Mouse (Mus musculus): ENCODE results near the gene Slc25a51. TPM values are rescaled to one million over a fixed set of nuclear protein-coding genes. Genes with fewer than 3 reads are reported as not detected.

The Slc25a51 gene
- polyA plus RNA-seq, 1 experiment: 45.7 TPM

- Histone ChIP-seq H3K27me3 (ENCODE audit: control insufficient read depth, insufficient read depth, low read length, poor library complexity, severe bottlenecking) (no peaks in the 10 kb centered on the region), H3K4me1 (ENCODE audit: control insufficient read depth, insufficient read depth, low read length) (no peaks in the 10 kb centered on the region), H3K27ac (ENCODE audit: insufficient read depth, low read length) (no peak overlapping the region), H3K9me3 (replicated peaks; ENCODE audit: control insufficient read depth, insufficient read depth, low read length, poor library complexity, severe bottlenecking) (no peaks in the 10 kb centered on the region), H3K36me3 (ENCODE audit: control insufficient read depth, insufficient read depth, low read length, poor library complexity, severe bottlenecking) (no peaks in the 10 kb centered on the region), H3K9ac (ENCODE audit: low read depth, poor library complexity, severe bottlenecking) (no peak overlapping the region), H3K4me3 (ENCODE audit: low read depth, low read length) (no peak overlapping the region)
- TF ChIP-seq POLR2A (IDR thresholded peaks at IDR 0.05; ENCODE audit: insufficient read depth, low read length): no peak
- TF ChIP-seq EP300 (IDR thresholded peaks at IDR 0.05; ENCODE audit: insufficient read depth, low read depth, low read length): no peak
- TF ChIP-seq CTCF (IDR thresholded peaks at IDR 0.05; ENCODE audit: low read depth, low read length): no peak
Measured at GRCm38 (mm10) chr4:45434071-45434470, 25.5 kb upstream of the Slc25a51 start.

DNA sequence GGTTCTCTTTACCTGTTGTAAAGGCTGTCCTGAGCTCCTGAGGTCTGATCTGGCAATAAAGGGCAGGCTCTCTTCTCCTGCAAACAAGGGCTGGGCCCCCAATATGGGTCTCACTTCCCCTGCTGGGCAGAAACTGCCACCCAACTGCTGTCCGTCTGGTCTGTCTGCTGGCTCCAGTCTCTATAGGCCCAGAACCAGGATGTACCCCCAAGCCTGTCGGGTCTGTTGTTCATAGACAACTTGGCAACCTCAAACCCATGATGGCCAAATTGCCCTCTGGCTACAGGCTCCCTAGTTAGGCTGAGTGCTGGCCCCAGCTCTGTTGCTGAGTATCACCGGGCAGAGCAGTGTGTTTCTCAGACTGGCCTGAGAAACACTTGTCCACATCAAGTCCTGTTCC is 23.2 kb upstream of the Slc25a51 start:
- no peak overlapping the region for H3K27ac ChIP-seq (ENCODE audit: insufficient read depth, low read length)
- no peak for TF ChIP-seq EP300 (IDR thresholded peaks at IDR 0.05; ENCODE audit: insufficient read depth, low read depth, low read length)
- H3K4me1 ChIP-seq (ENCODE audit: control insufficient read depth, insufficient read depth, low read length): no peaks in the 10 kb centered on the region

GRCm38 (mm10) chr4:45431316-45431715 is 22.8 kb upstream of the Slc25a51 start:
- H3K27me3 ChIP-seq (ENCODE audit: control insufficient read depth, insufficient read depth, low read length, poor library complexity, severe bottlenecking): no peaks in the 10 kb centered on the region
- H3K4me1 ChIP-seq (ENCODE audit: control insufficient read depth, insufficient read depth, low read length): no peaks in the 10 kb centered on the region
- H3K27ac ChIP-seq (ENCODE audit: insufficient read depth, low read length): no peak overlapping the region
- no peak overlapping the region for H3K9ac ChIP-seq (ENCODE audit: low read depth, poor library complexity, severe bottlenecking)
- H3K9me3 ChIP-seq (replicated peaks; ENCODE audit: control insufficient read depth, insufficient read depth, low read length, poor library complexity, severe bottlenecking): no peaks in the 10 kb centered on the region
- TF ChIP-seq CTCF (IDR thresholded peaks at IDR 0.05; ENCODE audit: low read depth, low read length) (no peak), EP300 (IDR thresholded peaks at IDR 0.05; ENCODE audit: insufficient read depth, low read depth, low read length) (no peak), POLR2A (IDR thresholded peaks at IDR 0.05; ENCODE audit: insufficient read depth, low read length) (no peak)
- H3K36me3 ChIP-seq (ENCODE audit: control insufficient read depth, insufficient read depth, low read length, poor library complexity, severe bottlenecking): no peaks in the 10 kb centered on the region
- no peak overlapping the region for H3K4me3 ChIP-seq (ENCODE audit: low read depth, low read length)

More for the DNA sequence above, 23.2 kb upstream of the Slc25a51 start:
- H3K27me3 ChIP-seq (ENCODE audit: control insufficient read depth, insufficient read depth, low read length, poor library complexity, severe bottlenecking): no peaks in the 10 kb centered on the region
- H3K4me3 ChIP-seq (ENCODE audit: low read depth, low read length): no peak overlapping the region
- H3K9me3 ChIP-seq (replicated peaks; ENCODE audit: control insufficient read depth, insufficient read depth, low read length, poor library complexity, severe bottlenecking): no peaks in the 10 kb centered on the region
- no peaks in the 10 kb centered on the region for H3K36me3 ChIP-seq (ENCODE audit: control insufficient read depth, insufficient read depth, low read length, poor library complexity, severe bottlenecking)
- no peak overlapping the region for H3K9ac ChIP-seq (ENCODE audit: low read depth, poor library complexity, severe bottlenecking)

DNA sequence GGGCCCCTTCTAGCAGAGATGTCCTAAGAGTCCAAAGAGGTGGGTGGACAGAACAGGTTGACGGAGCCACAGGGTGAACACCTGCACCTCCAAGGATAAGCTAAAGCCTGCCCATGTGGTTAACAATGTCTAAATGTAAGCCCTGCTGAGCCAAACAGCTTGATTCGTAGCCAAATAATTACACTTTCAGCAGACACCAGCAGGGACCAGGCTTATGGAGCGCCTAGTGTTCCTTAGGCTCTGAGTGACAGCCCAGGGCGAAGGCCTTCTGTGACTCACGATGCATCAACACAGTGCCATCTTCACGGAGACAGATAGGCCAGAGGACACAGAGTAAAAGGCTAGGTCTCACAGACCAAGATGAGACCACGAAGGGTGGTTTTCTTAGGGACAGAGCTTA is 20.9 kb upstream of the Slc25a51 start:
- Histone ChIP-seq H3K27ac (ENCODE audit: insufficient read depth, low read length) (no peak overlapping the region), H3K4me3 (ENCODE audit: low read depth, low read length) (no peak overlapping the region), H3K4me1 (ENCODE audit: control insufficient read depth, insufficient read depth, low read length) (no peaks in the 10 kb centered on the region), H3K9me3 (replicated peaks; ENCODE audit: control insufficient read depth, insufficient read depth, low read length, poor library complexity, severe bottlenecking) (no peaks in the 10 kb centered on the region), H3K9ac (ENCODE audit: low read depth, poor library complexity, severe bottlenecking) (no peak overlapping the region), H3K36me3 (ENCODE audit: control insufficient read depth, insufficient read depth, low read length, poor library complexity, severe bottlenecking) (no peaks in the 10 kb centered on the region), H3K27me3 (ENCODE audit: control insufficient read depth, insufficient read depth, low read length, poor library complexity, severe bottlenecking) (no peaks in the 10 kb centered on the region)
- TF ChIP-seq POLR2A (IDR thresholded peaks at IDR 0.05; ENCODE audit: insufficient read depth, low read length) (no peak), CTCF (IDR thresholded peaks at IDR 0.05; ENCODE audit: low read depth, low read length) (no peak), EP300 (IDR thresholded peaks at IDR 0.05; ENCODE audit: insufficient read depth, low read depth, low read length) (no peak)

DNA sequence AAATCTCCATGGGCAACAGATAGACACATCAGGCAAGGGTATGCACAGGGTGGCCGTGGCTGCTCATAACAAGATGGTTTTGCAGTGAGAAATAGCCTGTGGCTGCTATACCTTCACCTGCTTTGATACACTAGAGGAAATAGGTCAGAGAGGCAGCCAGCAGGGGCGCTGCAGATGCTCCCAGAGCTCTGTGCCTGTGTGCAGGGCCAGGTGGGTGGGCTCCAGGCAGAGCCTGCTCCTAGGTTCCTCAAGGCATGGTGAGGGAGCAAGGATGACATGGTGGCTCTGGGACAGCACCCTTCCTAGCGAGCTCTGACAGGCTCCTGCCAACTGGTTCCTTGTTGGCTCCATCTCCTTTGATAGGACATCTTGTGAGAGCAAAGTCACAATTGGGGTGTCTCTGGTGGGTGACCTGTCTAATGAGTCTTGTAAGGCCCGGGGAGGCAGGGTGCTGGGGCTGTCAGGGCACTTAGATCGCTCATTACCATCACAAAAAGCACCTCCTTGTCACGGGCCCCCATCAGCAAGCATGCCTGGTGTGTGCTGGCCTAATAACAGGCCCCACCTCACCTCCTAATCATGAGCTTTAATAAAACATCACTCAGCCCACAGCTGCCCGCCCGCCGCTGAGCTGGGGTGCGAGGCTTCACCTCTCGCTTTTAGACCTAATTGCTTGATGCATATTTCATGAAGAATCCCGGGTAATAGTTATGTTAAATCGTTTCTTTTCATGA is 18.3 kb upstream of the Slc25a51 start:
- Histone ChIP-seq H3K27ac (ENCODE audit: insufficient read depth, low read length) (no peak overlapping the region), H3K4me1 (ENCODE audit: control insufficient read depth, insufficient read depth, low read length) (peaks cover 11% of the 10 kb centered on the region), H3K9me3 (replicated peaks; ENCODE audit: control insufficient read depth, insufficient read depth, low read length, poor library complexity, severe bottlenecking) (no peaks in the 10 kb centered on the region), H3K4me3 (ENCODE audit: low read depth, low read length) (no peak overlapping the region), H3K27me3 (ENCODE audit: control insufficient read depth, insufficient read depth, low read length, poor library complexity, severe bottlenecking) (no peaks in the 10 kb centered on the region), H3K36me3 (ENCODE audit: control insufficient read depth, insufficient read depth, low read length, poor library complexity, severe bottlenecking) (no peaks in the 10 kb centered on the region), H3K9ac (ENCODE audit: low read depth, poor library complexity, severe bottlenecking) (no peak overlapping the region)
- TF ChIP-seq CTCF (IDR thresholded peaks at IDR 0.05; ENCODE audit: low read depth, low read length) (peak; percentile 79), EP300 (IDR thresholded peaks at IDR 0.05; ENCODE audit: insufficient read depth, low read depth, low read length) (no peak), POLR2A (IDR thresholded peaks at IDR 0.05; ENCODE audit: insufficient read depth, low read length) (no peak)

GRCm38 (mm10) chr4:45423406-45423805 is 14.8 kb upstream of the Slc25a51 start:
- Histone ChIP-seq H3K4me1 (ENCODE audit: control insufficient read depth, insufficient read depth, low read length) (peaks cover 16% of the 10 kb centered on the region), H3K36me3 (ENCODE audit: control insufficient read depth, insufficient read depth, low read length, poor library complexity, severe bottlenecking) (no peaks in the 10 kb centered on the region), H3K9ac (ENCODE audit: low read depth, poor library complexity, severe bottlenecking) (no peak overlapping the region), H3K27ac (ENCODE audit: insufficient read depth, low read length) (peak overlapping the region; percentile 65), H3K4me3 (ENCODE audit: low read depth, low read length) (no peak overlapping the region), H3K9me3 (replicated peaks; ENCODE audit: control insufficient read depth, insufficient read depth, low read length, poor library complexity, severe bottlenecking) (no peaks in the 10 kb centered on the region), H3K27me3 (ENCODE audit: control insufficient read depth, insufficient read depth, low read length, poor library complexity, severe bottlenecking) (no peaks in the 10 kb centered on the region)
- TF ChIP-seq EP300 (IDR thresholded peaks at IDR 0.05; ENCODE audit: insufficient read depth, low read depth, low read length) (0 out of 2 replicates have a peak, but pooled peaks have one; percentile 37), CTCF (IDR thresholded peaks at IDR 0.05; ENCODE audit: low read depth, low read length) (no peak)
